Mouse (Mus musculus) neural tube, embryonic 14.5 days (tissue): ENCODE measurements around the gene Wee1. TPM values are rescaled to one million over a fixed set of nuclear protein-coding genes. Genes with fewer than 3 reads are reported as not detected.
A peak's percentile ranks its signal among the peaks of the same experiment; 100 is the strongest.
"Not testable (repeated sequence)": the region's sequence is repeated elsewhere in the genome, so short reads cannot be mapped to it uniquely, and the experiment has no call there.

Experiments
- ATAC-seq: fragments of 200-750 bp; cut with Nextera tagmentation; 2 replicates; pipeline ENCODE4 v1.8.0; 2017; ENCODE audit warnings: low read depth, mild to moderate bottlenecking, moderate TSS enrichment, moderate library complexity
- H3K27ac ChIP-seq: fragments of 300-500 bp; sonication (generic); 2 replicates; pipeline ENCODE4 v1.5.1; 2014; ENCODE audit warnings: low read depth, mild to moderate bottlenecking, control low read depth, low read length, moderate library complexity, mixed read lengths
- H3K27me3 ChIP-seq: fragments of 300-500 bp; sonication (generic); 2 replicates; pipeline ENCODE4 v1.6.1; 2014; ENCODE audit warnings: low read length; ENCODE audit not compliant: control insufficient read depth, insufficient read depth
- H3K36me3 ChIP-seq: fragments of 300-500 bp; sonication (generic); 2 replicates; pipeline ENCODE4 v1.6.1; 2014; ENCODE audit warnings: low read length, mixed read lengths; ENCODE audit not compliant: control insufficient read depth, insufficient read depth
- H3K4me1 ChIP-seq: fragments of 300-500 bp; sonication (generic); 2 replicates; pipeline ENCODE4 v1.6.1; 2014; ENCODE audit warnings: low read length; ENCODE audit not compliant: control insufficient read depth, insufficient read depth
- H3K4me2 ChIP-seq: fragments of 300-500 bp; sonication (generic); 2 replicates; pipeline ENCODE4 v1.6.1; 2014; ENCODE audit warnings: mild to moderate bottlenecking, low read depth, low read length, control low read depth
- H3K4me3 ChIP-seq: fragments of 300-500 bp; sonication (generic); 2 replicates; pipeline ENCODE4 v1.5.1; 2014; ENCODE audit warnings: low read depth, low read length, control low read depth, mixed read lengths
- H3K9ac ChIP-seq: fragments of 300-500 bp; sonication (generic); replicated peaks from 2 replicates; pipeline ENCODE4 v1.6.1; 2014; ENCODE audit warnings: low read depth, mild to moderate bottlenecking, control low read depth, low read length, mixed read lengths
- H3K9me3 ChIP-seq: fragments of 300-500 bp; sonication (generic); 2 replicates; pipeline ENCODE4 v1.6.1; 2016; ENCODE audit warnings: low read length; ENCODE audit not compliant: control insufficient read depth
- WGBS: fragments of 180-500 bp; shearing (Covaris S2); extraction: QIAGEN DNeasy Blood & Tissue Kit; methylation state at CpG from one replicate; pipeline ENCODE4 v1.1.7; 2014; 5-methylcytosine and 5-hydroxymethylcytosine counted together
- polyA plus RNA-seq: library from polyadenylated mRNA; unstranded; fragments of >200 nt; fragmentation: Nextera tagmentation; extraction: Ambion mirVana; gene quantifications from 2 replicates; pipeline ENCODE4 v1.2.1, GENCODE M21; 2014

Wee1 gene
- polyA plus RNA-seq, 1 experiment from 2014 or later: 4.8 TPM

GRCm38 (mm10) chr7:110101266-110101665 is 20.6 kb upstream of the Wee1 start:
- H3K4me1 ChIP-seq: no peaks in the 10 kb centered on the region
- no peak overlapping the region for H3K9ac ChIP-seq
- no peaks in the 10 kb centered on the region for H3K9me3 ChIP-seq
- H3K4me2 ChIP-seq: no peak overlapping the region
- 76% methylated on average over 5 of the region's 5 CpGs for WGBS
- ATAC-seq: no peak
- H3K27me3 ChIP-seq: no peaks in the 10 kb centered on the region
- no peaks in the 10 kb centered on the region for H3K36me3 ChIP-seq
- H3K27ac ChIP-seq: no peak overlapping the region
- H3K4me3 ChIP-seq: no peak overlapping the region

GRCm38 (mm10) chr7:110105041-110105440 is 16.8 kb upstream of the Wee1 start:
- ATAC-seq: no peak
- WGBS: 87% methylated on average over 5 of the region's 5 CpGs

GRCm38 (mm10) chr7:110106633-110107032 is 15.2 kb upstream of the Wee1 start:
- no peak overlapping the region for H3K27ac ChIP-seq

More at GRCm38 (mm10) chr7:110105041-110105440, 16.8 kb upstream of the Wee1 start:
- no peaks in the 10 kb centered on the region for H3K4me1 ChIP-seq
- H3K9me3 ChIP-seq: no peaks in the 10 kb centered on the region
- H3K27ac ChIP-seq: no peak overlapping the region
- no peaks in the 10 kb centered on the region for H3K36me3 ChIP-seq
- H3K9ac ChIP-seq: no peak overlapping the region
- no peaks in the 10 kb centered on the region for H3K27me3 ChIP-seq
- no peak overlapping the region for H3K4me3 ChIP-seq
- H3K4me2 ChIP-seq: no peak overlapping the region

GRCm38 (mm10) chr7:110108524-110108923 is 13.3 kb upstream of the Wee1 start:
- H3K27ac ChIP-seq, H3K9ac ChIP-seq, H3K27me3 ChIP-seq, H3K4me2 ChIP-seq, H3K4me3 ChIP-seq, H3K36me3 ChIP-seq, H3K4me1 ChIP-seq, ATAC-seq, H3K9me3 ChIP-seq: not testable (repeated sequence)
- WGBS: 98% methylated on average over 3 of the region's 3 CpGs

More at GRCm38 (mm10) chr7:110106633-110107032, 15.2 kb upstream of the Wee1 start:
- no peaks in the 10 kb centered on the region for H3K36me3 ChIP-seq
- no peak overlapping the region for H3K4me3 ChIP-seq
- H3K4me2 ChIP-seq: no peak overlapping the region
- WGBS: 85% methylated on average over 3 of the region's 3 CpGs
- H3K9ac ChIP-seq: no peak overlapping the region
- ATAC-seq: no peak
- no peaks in the 10 kb centered on the region for H3K4me1 ChIP-seq
- H3K9me3 ChIP-seq: no peaks in the 10 kb centered on the region
- no peaks in the 10 kb centered on the region for H3K27me3 ChIP-seq

DNA sequence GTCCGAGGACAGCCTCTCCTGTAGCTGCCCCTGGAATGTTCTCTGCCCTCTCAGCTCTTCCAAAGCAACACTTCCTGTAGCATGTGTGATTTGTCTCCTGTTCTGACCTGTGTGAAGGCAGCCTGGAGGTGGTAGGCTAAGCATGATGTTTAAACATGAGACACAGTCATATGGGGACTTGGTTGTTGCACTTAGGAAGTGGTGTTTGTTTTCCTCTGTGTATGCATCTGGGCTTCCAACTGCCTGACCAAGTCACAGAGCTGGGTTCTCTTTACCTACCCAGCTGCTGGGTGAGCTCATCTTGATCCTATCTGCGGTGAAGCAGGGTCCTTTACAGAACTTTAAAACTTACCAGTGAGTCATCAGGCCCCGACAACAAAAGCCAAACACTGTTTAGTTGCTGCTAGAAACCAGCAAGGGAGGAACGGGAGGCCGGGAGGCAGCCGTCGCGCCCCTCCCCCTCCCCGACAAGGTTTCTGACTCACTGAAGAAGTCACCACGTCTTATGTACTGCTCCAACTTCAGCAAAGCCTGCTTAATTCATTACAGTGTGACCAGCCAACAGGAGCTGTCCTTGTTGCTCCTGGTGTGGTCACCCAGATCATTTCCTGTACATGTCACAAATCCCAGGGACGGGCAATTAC is 12.8 kb upstream of the Wee1 start:
- WGBS: 18% methylated on average over 11 of the region's 11 CpGs
- ATAC-seq: no peak
- Histone ChIP-seq H3K27ac (no peak overlapping the region), H3K4me3 (no peak overlapping the region), H3K4me1 (no peaks in the 10 kb centered on the region), H3K4me2 (peak overlapping the region; percentile 18; the same call in 1 of the 2 replicates), H3K27me3 (no peaks in the 10 kb centered on the region), H3K9me3 (no peaks in the 10 kb centered on the region), H3K36me3 (no peaks in the 10 kb centered on the region), H3K9ac (no peak overlapping the region)

DNA sequence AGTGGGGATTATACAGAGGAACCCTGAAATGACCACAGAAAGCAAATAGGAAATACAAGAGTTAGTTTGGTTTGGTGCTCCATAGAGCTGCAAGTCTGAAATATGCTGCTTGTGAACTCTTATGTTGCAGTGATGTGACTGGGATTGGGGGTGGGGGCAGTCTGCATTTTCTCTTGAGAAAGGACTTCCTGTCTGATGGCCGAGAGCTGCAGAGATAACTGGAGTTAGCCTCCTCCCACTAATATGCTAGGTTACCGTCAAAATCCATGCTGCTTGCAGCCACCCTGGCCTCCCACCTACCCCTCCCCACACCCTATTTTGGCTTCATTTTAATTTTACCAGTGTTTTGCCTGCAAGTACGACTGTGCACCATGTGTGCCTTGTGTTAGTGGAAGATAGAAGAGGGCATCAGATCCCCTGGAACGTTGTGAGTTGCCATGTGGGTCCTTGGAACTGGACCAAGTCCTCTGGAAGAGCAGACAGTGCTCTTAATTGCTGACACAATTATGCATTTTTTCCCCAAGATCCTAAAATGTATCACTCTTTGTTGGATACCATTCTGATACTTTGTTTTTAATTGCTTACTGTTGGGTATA is 11.7 kb upstream of the Wee1 start:
- no peak overlapping the region for H3K4me2 ChIP-seq
- no peaks in the 10 kb centered on the region for H3K9me3 ChIP-seq
- H3K27me3 ChIP-seq: no peaks in the 10 kb centered on the region
- 55% methylated on average over 4 of the region's 4 CpGs for WGBS
- no peaks in the 10 kb centered on the region for H3K36me3 ChIP-seq
- H3K4me1 ChIP-seq: no peaks in the 10 kb centered on the region
- no peak overlapping the region for H3K4me3 ChIP-seq
- no peak overlapping the region for H3K27ac ChIP-seq
- no peak for ATAC-seq
- H3K9ac ChIP-seq: no peak overlapping the region

DNA sequence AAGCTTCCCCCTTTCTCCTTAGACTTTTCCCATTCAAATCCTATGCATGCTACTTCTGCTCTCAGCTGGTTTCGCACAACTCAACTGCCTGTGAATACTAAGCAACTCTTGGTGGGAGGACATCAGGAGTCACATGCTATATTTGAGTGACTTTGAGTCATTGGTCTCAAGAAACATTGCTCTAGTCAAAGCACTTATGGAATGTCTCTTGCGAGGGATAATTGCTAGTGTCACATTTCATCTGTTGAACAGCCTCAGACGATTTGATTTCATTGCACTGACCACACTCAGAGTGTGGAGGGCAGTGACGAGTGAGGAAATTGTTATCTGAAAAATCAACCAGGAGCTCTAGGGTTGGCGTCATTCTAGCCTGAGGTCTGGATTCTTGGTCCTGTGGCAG is 7.1 kb upstream of the Wee1 start:
- Histone ChIP-seq H3K36me3 (no peaks in the 10 kb centered on the region), H3K27me3 (no peaks in the 10 kb centered on the region), H3K9ac (no peak overlapping the region), H3K9me3 (no peaks in the 10 kb centered on the region), H3K4me1 (no peaks in the 10 kb centered on the region), H3K27ac (no peak overlapping the region), H3K4me2 (no peak overlapping the region), H3K4me3 (no peak overlapping the region)
- ATAC-seq: no peak
- 74% methylated on average over 5 of the region's 5 CpGs for WGBS

- Histone ChIP-seq H3K27ac (no peak overlapping the region), H3K9ac (no peak overlapping the region), H3K4me3 (no peak overlapping the region), H3K4me2 (no peak overlapping the region), H3K27me3 (no peaks in the 10 kb centered on the region), H3K9me3 (no peaks in the 10 kb centered on the region), H3K36me3 (no peaks in the 10 kb centered on the region), H3K4me1 (no peaks in the 10 kb centered on the region)
- WGBS: 23% methylated on average over 1 of the region's 1 CpGs
- ATAC-seq: no peak
These were observed 5.0 kb upstream of the Wee1 start for GRCm38 (mm10) chr7:110116731-110117291.

- Histone ChIP-seq H3K9me3 (no peaks in the 10 kb centered on the region), H3K4me2 (no peak overlapping the region), H3K27ac (no peak overlapping the region), H3K27me3 (no peaks in the 10 kb centered on the region), H3K4me3 (no peak overlapping the region), H3K36me3 (no peaks in the 10 kb centered on the region), H3K4me1 (no peaks in the 10 kb centered on the region), H3K9ac (no peak overlapping the region)
- ATAC-seq: no peak
- WGBS: 87% methylated on average over 2 of the region's 2 CpGs
These were observed 3.4 kb upstream of the Wee1 start for GRCm38 (mm10) chr7:110118448-110118847.
